Mouse (Mus musculus) ES-E14 (cell line): ENCODE measurements around the gene Cbfa2t3.

Experiments used
- CHD2 ChIP-seq: IDR thresholded peaks from 2 replicates; pipeline ENCODE4 v1.6.1; 2014; ENCODE audit warnings: mild to moderate bottlenecking, low read depth, low read length, inconsistent platforms
- HCFC1 ChIP-seq: IDR thresholded peaks from 2 replicates; pipeline ENCODE4 v1.6.1; 2012; ENCODE audit warnings: low read length, inconsistent platforms, borderline replicate concordance; ENCODE audit not compliant: insufficient read depth
- ZNF384 ChIP-seq: IDR thresholded peaks from 2 replicates; pipeline ENCODE4 v1.6.1; 2012; ENCODE audit warnings: low read depth, low read length, inconsistent platforms

DNA sequence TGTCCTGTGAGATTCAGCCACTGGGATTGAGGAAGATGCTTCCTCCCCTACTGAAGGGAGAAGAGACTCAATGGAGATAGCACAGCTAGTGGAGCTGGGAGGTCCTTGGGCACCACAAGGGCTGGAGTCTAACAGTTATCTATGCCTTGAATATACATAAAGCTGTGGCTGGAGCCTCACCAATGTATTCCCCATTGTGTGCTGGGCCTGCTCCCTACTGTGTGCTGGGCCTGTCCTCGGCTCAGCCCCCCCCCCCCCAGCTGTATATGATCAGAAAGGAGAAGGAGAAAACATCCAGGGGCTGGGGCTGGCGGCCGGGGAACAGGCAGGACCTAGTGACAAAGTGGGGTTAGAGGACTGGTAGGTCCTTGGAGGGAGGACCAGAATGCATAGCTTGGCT, 36.2 kb upstream of the Cbfa2t3 start:
- TF ChIP-seq CHD2, result no peak
- no peak for TF ChIP-seq ZNF384
- TF ChIP-seq HCFC1, result no peak
